Mouse (Mus musculus) neutrophil, adult 83 days (primary cell): ENCODE measurements around the gene Slitrk3. TPM values are rescaled to one million over a fixed set of nuclear protein-coding genes. Genes with fewer than 3 reads are reported as not detected.

ENCODE experiments used
- total RNA-seq, 2 experiments: library from RNA; stranded (reverse); gene quantifications; one replicate each; pipeline ENCODE4 v1.2.4; 2023

Gene Slitrk3
- not detected for total RNA-seq

DNA sequence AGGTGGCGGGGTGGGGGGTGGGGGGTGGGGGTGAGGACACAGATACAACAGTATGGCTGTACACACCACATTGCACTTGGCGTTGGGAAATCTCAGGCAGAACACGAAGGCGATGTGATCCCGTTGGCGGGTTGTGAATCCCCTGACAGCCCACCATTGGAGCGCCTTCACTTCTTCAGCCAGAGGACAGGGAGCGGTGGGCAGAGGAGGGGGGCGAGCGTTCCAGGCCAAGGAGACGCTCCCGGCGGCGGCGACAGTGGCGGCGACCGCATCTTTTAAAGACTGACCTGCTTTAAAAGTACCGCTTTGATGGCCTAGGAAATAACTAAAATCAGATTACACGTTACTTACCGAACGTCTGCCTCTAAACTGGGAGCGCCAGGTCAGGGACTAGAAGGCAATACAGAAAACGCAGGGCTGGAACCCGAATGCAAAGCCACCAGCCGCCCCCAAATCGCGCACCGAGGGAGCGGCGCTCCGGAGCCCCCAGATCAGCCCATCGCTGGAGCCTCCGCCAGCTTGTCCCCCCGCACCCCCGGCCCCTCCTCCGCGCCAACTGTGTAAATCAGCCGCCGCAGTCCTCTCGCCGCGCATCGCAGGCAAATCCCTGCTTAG, at the start of gene Slitrk3:
Gene Slitrk3, minus strand, starts transcription at position 607 of the 615 bp plus-strand sequence.

Other genes starting within 250 kb of the Slitrk3 start
- gene Sis, start 89.9 kb downstream of the Slitrk3 start, total RNA-seq, result not detected